Mouse (Mus musculus): ENCODE data around the gene Zg16. TPM values are rescaled to one million over a fixed set of nuclear protein-coding genes. Genes with fewer than 3 reads are reported as not detected.

The Zg16 gene
- polyA plus RNA-seq, 1 experiment: not detected

- TF ChIP-seq GATA1 (IDR thresholded peaks at IDR 0.05; ENCODE audit: low read length): no peak
These were observed 45.1 kb downstream of the Zg16 start, which contains the start of gene Kif22 for GRCm38 (mm10) chr7:127041851-127042672. Kif22 (minus strand) TSS chr7:127042471.

GRCm38 (mm10) chr7:127031244-127031643 is 55.9 kb downstream of the Zg16 start:
- no peak for TF ChIP-seq GATA1 (IDR thresholded peaks at IDR 0.05; ENCODE audit: low read length)

- no peak for TF ChIP-seq GATA1 (IDR thresholded peaks at IDR 0.05; ENCODE audit: low read length)
These were observed 57.0 kb downstream of the Zg16 start for GRCm38 (mm10) chr7:127030172-127030571.

- no peak for TF ChIP-seq GATA1 (IDR thresholded peaks at IDR 0.05; ENCODE audit: low read length)
These were observed 59.2 kb downstream of the Zg16 start for GRCm38 (mm10) chr7:127027885-127028284.

GRCm38 (mm10) chr7:127026984-127027726 is 60.0 kb downstream of the Zg16 start, which contains the start of gene Maz:
Maz (minus strand) TSS chr7:127027037.
- TF ChIP-seq GATA1 (IDR thresholded peaks at IDR 0.05; ENCODE audit: low read length): no peak

GRCm38 (mm10) chr7:127026616-127026983 is 60.5 kb downstream of the Zg16 start:
- no peak for TF ChIP-seq GATA1 (IDR thresholded peaks at IDR 0.05; ENCODE audit: low read length)

GRCm38 (mm10) chr7:127026161-127026600 is 60.9 kb downstream of the Zg16 start:
- no peak for TF ChIP-seq GATA1 (IDR thresholded peaks at IDR 0.05; ENCODE audit: low read length)

GRCm38 (mm10) chr7:127025556-127026160 is 61.5 kb downstream of the Zg16 start:
- TF ChIP-seq GATA1 (IDR thresholded peaks at IDR 0.05; ENCODE audit: low read length): no peak

GRCm38 (mm10) chr7:127024755-127025555 is 62.2 kb downstream of the Zg16 start:
- TF ChIP-seq GATA1 (IDR thresholded peaks at IDR 0.05; ENCODE audit: low read length): no peak

GRCm38 (mm10) chr7:127023896-127024690 is 63.0 kb downstream of the Zg16 start:
- TF ChIP-seq GATA1 (IDR thresholded peaks at IDR 0.05; ENCODE audit: low read length): no peak

GRCm38 (mm10) chr7:127023272-127023691 is 63.8 kb downstream of the Zg16 start:
- TF ChIP-seq GATA1 (IDR thresholded peaks at IDR 0.05; ENCODE audit: low read length): no peak

GRCm38 (mm10) chr7:127022528-127023271 is 64.4 kb downstream of the Zg16 start:
- TF ChIP-seq GATA1 (IDR thresholded peaks at IDR 0.05; ENCODE audit: low read length): no peak
